Mouse (Mus musculus) heart, adult 9 months (tissue): Measurements from ENCODE around the gene Olfr1179.
"Not testable (repeated sequence)": the region's sequence is repeated elsewhere in the genome, so short reads cannot be mapped to it uniquely, and the experiment has no call there.

Experiments
- DNase-seq, 2 experiments: peaks; one replicate each; pipeline ENCODE4 v3.0.0; 2022; ENCODE audit warnings: low spot score in 2 of 2

Olfr1179 gene

GRCm38 (mm10) chr2:88406353-88406752 is at the start of gene Olfr1179:
Gene Olfr1179, minus strand, starts transcription at chr2:88406453.
- DNase-seq: no peak

- DNase-seq: not testable (repeated sequence)
Observed at GRCm38 (mm10) chr2:88454567-88454966, 48.3 kb upstream of the Olfr1179 start, which contains the start of gene Olfr1183. Gene Olfr1183, plus strand, starts transcription at chr2:88454867.

- no peak for DNase-seq
Observed at GRCm38 (mm10) chr2:88449031-88449430, 42.8 kb upstream of the Olfr1179 start, which contains the start of gene Gm13757. Gene Gm13757, minus strand, starts transcription at chr2:88449131.

GRCm38 (mm10) chr2:88426071-88426470 is 19.8 kb upstream of the Olfr1179 start, which contains the start of gene Olfr1181:
Gene Olfr1181, minus strand, starts transcription at chr2:88426171.
- no peak for DNase-seq

GRCm38 (mm10) chr2:88419051-88419450 is 12.8 kb upstream of the Olfr1179 start, which contains the start of gene Olfr1180:
Gene Olfr1180, minus strand, starts transcription at chr2:88419151.
- no peak for DNase-seq

GRCm38 (mm10) chr2:88386762-88387161 is 19.5 kb downstream of the Olfr1179 start, which contains the start of gene Olfr1178:
Gene Olfr1178, plus strand, starts transcription at chr2:88387062.
- DNase-seq: no peak

GRCm38 (mm10) chr2:88356304-88356703 is 49.9 kb downstream of the Olfr1179 start:
- DNase-seq: no peak
